Mouse (Mus musculus) stomach, postnatal 0 days (tissue): ENCODE data around the gene Gsx1.

Experiments
- CTCF ChIP-seq: IDR thresholded peaks from 2 replicates; pipeline ENCODE4 v1.5.1; 2016; ENCODE audit warnings: antibody characterized with exemption, low read depth, mild to moderate bottlenecking, moderate library complexity
- EP300 ChIP-seq: optimal IDR thresholded peaks from 2 replicates; pipeline ENCODE3; 2016; ENCODE audit warnings: antibody characterized with exemption

DNA sequence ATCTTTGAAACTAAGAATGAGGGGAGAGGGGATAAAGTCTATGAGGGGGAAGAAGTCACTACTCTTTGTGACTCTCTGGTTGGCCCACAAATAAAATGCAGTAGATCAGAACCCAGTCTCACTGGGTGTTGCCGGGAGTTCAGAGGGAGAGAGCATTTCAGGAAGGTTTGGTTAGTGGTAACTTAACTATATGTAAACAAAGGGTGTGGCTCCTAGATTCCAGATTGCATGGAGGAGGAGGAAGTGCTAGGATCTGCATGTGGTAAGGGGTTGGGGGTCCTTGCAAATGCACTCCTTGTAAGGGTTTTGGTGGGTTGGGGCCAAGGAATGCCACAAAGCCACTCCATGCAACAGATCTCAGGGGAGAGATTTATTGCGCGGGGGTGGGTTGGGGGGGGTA is 32.1 kb upstream of the Gsx1 start:
- no peak for TF ChIP-seq CTCF
- no peak for TF ChIP-seq EP300
